Comparison of ENCODE assay signal across 21 mouse cellular contexts in the genomic region with DNA sequence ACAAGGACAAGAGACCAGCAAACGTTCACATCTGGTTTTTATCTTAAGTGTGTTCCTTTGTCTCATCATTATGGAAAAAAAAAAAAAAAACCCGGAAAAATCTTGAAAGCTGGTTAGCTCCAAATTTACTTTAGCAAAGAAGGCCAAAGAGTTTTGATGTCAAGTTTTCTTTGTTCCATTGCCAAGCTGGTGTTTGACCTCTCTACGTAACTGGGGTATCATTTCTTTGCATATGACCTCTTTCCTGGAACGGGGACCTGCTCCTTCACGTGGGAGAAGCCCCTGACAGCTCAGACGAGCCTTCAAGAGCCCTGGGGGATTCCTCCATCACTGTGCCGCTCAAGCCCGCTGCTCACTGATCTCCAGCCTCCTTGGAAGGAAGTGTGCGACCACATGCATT. TPM values are rescaled to one million over a fixed set of nuclear protein-coding genes. Genes with fewer than 3 reads are reported as not detected.
DNase-seq lines count a peak whose midpoint lies in the region; ATAC-seq lines count a peak whose summit lies in the region.
"Had no signal": no experiment of that assay in that cellular context is flagged by ENCODE, and none has a peak within 500 bp of the region (broad histone marks: within the 10 kb centered on the region; RNA-seq: fewer than 3 reads in every experiment).

No protein-coding gene starts in this region.

- no peaks in the 10 kb centered on the region for H3K9me3 ChIP-seq in heart, embryonic 10.5 days
- H3K9me3 ChIP-seq in kidney, embryonic 16.5 days (ENCODE audit: low read length) = peaks cover 10% of the 10 kb centered on the region; the same call in 1 of the 2 replicates
- no peaks in the 10 kb centered on the region for H3K9me3 ChIP-seq in embryonic facial prominence, embryonic 15.5 days (replicated peaks)
- H3K9me3 ChIP-seq: hindbrain, embryonic 12.5 days; intestine, embryonic 15.5 days; neural tube, embryonic 12.5 days; stomach, embryonic 15.5 days had no signal

- peaks cover 15% of the 10 kb centered on the region for H3K36me3 ChIP-seq in heart, embryonic 10.5 days
- H3K36me3 ChIP-seq in kidney, embryonic 16.5 days (ENCODE audit: insufficient read depth, low read length) = peaks cover 19% of the 10 kb centered on the region
- H3K36me3 ChIP-seq in embryonic facial prominence, embryonic 15.5 days = peaks cover 13% of the 10 kb centered on the region
- H3K36me3 ChIP-seq: intestine, embryonic 15.5 days had no signal

- H3K4me3 ChIP-seq in heart, embryonic 10.5 days = no peak overlapping the region
- H3K4me3 ChIP-seq in kidney, embryonic 16.5 days (ENCODE audit: low read length) = no peak overlapping the region
- no peak overlapping the region for H3K4me3 ChIP-seq in brown adipose tissue, adult 24 weeks (ENCODE audit: insufficient read depth, low read depth, low read length)
- no peak overlapping the region for H3K4me3 ChIP-seq in embryonic facial prominence, embryonic 15.5 days (replicated peaks)
- H3K4me3 ChIP-seq: erythroblast, embryonic 14.5 days; hindbrain, embryonic 12.5 days; intestine, embryonic 15.5 days; neural tube, embryonic 12.5 days; stomach, embryonic 15.5 days had no signal

- DNase-seq in heart, adult 11 months = peak; percentile 97
- DNase-seq in heart, embryonic 10.5 days (ENCODE audit: low spot score) = no peak
- no peak for DNase-seq in kidney, adult 9 months
- no peak for DNase-seq in urinary bladder, postnatal 10 days (ENCODE audit: low spot score)
- no peak for DNase-seq in cerebellum, adult 8-10 months
- DNase-seq: cerebellum, postnatal 25 days; forebrain, postnatal 0 days; kidney, postnatal 36 days; lung, adult 18-20 months; spleen, adult 18-20 months had no signal

- H3K27ac ChIP-seq in heart, embryonic 10.5 days = no peak overlapping the region
- H3K27ac ChIP-seq in kidney, embryonic 16.5 days (ENCODE audit: low read length) = 0 out of 2 replicates have a peak overlapping the region, but pooled peaks have one; percentile 10
- H3K27ac ChIP-seq in brown adipose tissue, adult 24 weeks (replicated peaks; ENCODE audit: low read depth, low read length) = peak overlapping the region; percentile 87
- peak overlapping the region; percentile 60; the same call in 1 of the 2 replicates for H3K27ac ChIP-seq in embryonic facial prominence, embryonic 15.5 days (replicated peaks)
- H3K27ac ChIP-seq: hindbrain, embryonic 12.5 days; intestine, embryonic 15.5 days; macrophage; neural tube, embryonic 12.5 days; stomach, embryonic 15.5 days had no signal

- H3K4me1 ChIP-seq in heart, embryonic 10.5 days = peaks cover 16% of the 10 kb centered on the region
- H3K4me1 ChIP-seq in kidney, embryonic 16.5 days (ENCODE audit: insufficient read depth, low read length) = 0 out of 2 replicates have a peak, but pooled peaks cover 5% of the 10 kb centered on the region
- H3K4me1 ChIP-seq in brown adipose tissue, adult 24 weeks (ENCODE audit: control insufficient read depth, insufficient read depth, insufficient read length, low read length) = peaks cover 27% of the 10 kb centered on the region
- peaks cover 32% of the 10 kb centered on the region for H3K4me1 ChIP-seq in embryonic facial prominence, embryonic 15.5 days
- H3K4me1 ChIP-seq: intestine, embryonic 15.5 days; neural tube, embryonic 12.5 days; stomach, embryonic 15.5 days had no signal

- WGBS in heart, embryonic 10.5 days = 37% methylated on average over 9 of the region's 9 CpGs
- WGBS in kidney, embryonic 16.5 days = 25% methylated on average over 9 of the region's 9 CpGs
- 11% methylated on average over 9 of the region's 9 CpGs for WGBS in embryonic facial prominence, embryonic 15.5 days

- no peak overlapping the region for H3K9ac ChIP-seq in kidney, embryonic 16.5 days (replicated peaks; ENCODE audit: low read length)
- H3K9ac ChIP-seq in embryonic facial prominence, embryonic 15.5 days = no peak overlapping the region
- H3K9ac ChIP-seq: forebrain, postnatal 0 days; hindbrain, embryonic 12.5 days; intestine, embryonic 15.5 days; neural tube, embryonic 12.5 days; stomach, embryonic 15.5 days had no signal

- no peak overlapping the region for H3K4me2 ChIP-seq in kidney, embryonic 16.5 days (replicated peaks; ENCODE audit: low read depth, low read length)
- no peak overlapping the region for H3K4me2 ChIP-seq in embryonic facial prominence, embryonic 15.5 days (replicated peaks)
- H3K4me2 ChIP-seq: hindbrain, embryonic 12.5 days; intestine, embryonic 15.5 days; midbrain, embryonic 11.5 days; neural tube, embryonic 12.5 days; stomach, embryonic 15.5 days had no signal

- H3K27me3 ChIP-seq in heart, embryonic 10.5 days (ENCODE audit: insufficient read depth, poor library complexity, severe bottlenecking) = no peaks in the 10 kb centered on the region
- no peaks in the 10 kb centered on the region for H3K27me3 ChIP-seq in kidney, embryonic 16.5 days (ENCODE audit: insufficient read depth, low read length)
- no peaks in the 10 kb centered on the region for H3K27me3 ChIP-seq in embryonic facial prominence, embryonic 15.5 days
- H3K27me3 ChIP-seq: hindbrain, embryonic 12.5 days; intestine, embryonic 15.5 days; neural tube, embryonic 12.5 days; Patski; stomach, embryonic 15.5 days had no signal

- no peak for ATAC-seq in kidney, embryonic 16.5 days (ENCODE audit: low FRiP score, low TSS enrichment)
- no peak for ATAC-seq in embryonic facial prominence, embryonic 15.5 days (ENCODE audit: insufficient number of reproducible peaks, low FRiP score, low TSS enrichment, low read depth)
- ATAC-seq: forebrain, postnatal 0 days; intestine, embryonic 15.5 days; Patski had no signal

RNA-seq across cellular contexts. Expression of a gene that starts 10.1 kb away (rescaled TPM):
- polyA plus RNA-seq in heart, embryonic 10.5 days (2016; fragmentation: Nextera tagmentation; extraction: Ambion mirVana) = 2.6 and 2.8 TPM in 2 replicates
- 2.1 and 3.2 TPM in 2 replicates for polyA plus RNA-seq in kidney, embryonic 16.5 days (2015; fragmentation: Nextera tagmentation; extraction: Ambion mirVana)
- 0.40 TPM in 1 of 2 replicates, not detected in the other for polyA plus RNA-seq in brown adipose tissue, adult 24 weeks (2012; ENCODE audit: insufficient read depth, insufficient read length, missing spikeins)
- 1.9 and 3.3 TPM in 2 replicates for polyA plus RNA-seq in embryonic facial prominence, embryonic 15.5 days (2015; fragmentation: Nextera tagmentation; extraction: Ambion mirVana)
- polyA plus RNA-seq: erythroblast, embryonic 14.5 days had no signal

RNA-seq across cellular contexts. Expression of a gene that starts 31.1 kb away (rescaled TPM):
- polyA plus RNA-seq in heart, embryonic 10.5 days (2016; fragmentation: Nextera tagmentation; extraction: Ambion mirVana) = 106 and 118 TPM in 2 replicates
- polyA plus RNA-seq in kidney, embryonic 16.5 days (2015; fragmentation: Nextera tagmentation; extraction: Ambion mirVana) = 123 and 129 TPM in 2 replicates
- 34.8 and 41.0 TPM in 2 replicates for polyA plus RNA-seq in brown adipose tissue, adult 24 weeks (2012; ENCODE audit: insufficient read depth, insufficient read length, missing spikeins)
- polyA plus RNA-seq in embryonic facial prominence, embryonic 15.5 days (2015; fragmentation: Nextera tagmentation; extraction: Ambion mirVana) = 125 and 131 TPM in 2 replicates
